Mouse (Mus musculus) heart, postnatal 0 days (tissue): ENCODE results near the gene Cald1. TPM values are rescaled to one million over a fixed set of nuclear protein-coding genes. Genes with fewer than 3 reads are reported as not detected.

Experiments
- ATAC-seq: fragments of 200-750 bp; cut with Nextera tagmentation; 2 replicates; pipeline ENCODE4 v1.8.0; 2017; ENCODE audit warnings: low read depth, moderate number of reproducible peaks, moderate library complexity; ENCODE audit not compliant: insufficient read depth
- DNase-seq: peaks from one replicate; pipeline ENCODE4 v3.0.0-alpha.2; 2016; ENCODE audit warnings: low spot score
- H3K27ac ChIP-seq: fragments of 300-500 bp; sonication (generic); 2 replicates; pipeline ENCODE4 v1.5.1; 2014; ENCODE audit warnings: low read depth, mild to moderate bottlenecking
- H3K27me3 ChIP-seq: fragments of 300-500 bp; sonication (generic); 2 replicates; pipeline ENCODE4 v1.6.1; 2014; ENCODE audit warnings: low read length, mixed read lengths; ENCODE audit not compliant: control insufficient read depth, insufficient read depth
- H3K36me3 ChIP-seq: fragments of 300-500 bp; sonication (generic); replicated peaks from 2 replicates; pipeline ENCODE4 v1.6.1; 2014; ENCODE audit warnings: low read length, mixed read lengths; ENCODE audit not compliant: control insufficient read depth, insufficient read depth
- H3K4me1 ChIP-seq: fragments of 300-500 bp; sonication (generic); 2 replicates; pipeline ENCODE4 v1.6.1; 2014; ENCODE audit warnings: antibody characterized with exemption; ENCODE audit not compliant: control insufficient read depth, insufficient read depth
- H3K4me2 ChIP-seq: fragments of 300-500 bp; sonication (generic); 2 replicates; pipeline ENCODE4 v1.6.1; 2014; ENCODE audit warnings: low read depth, mild to moderate bottlenecking, low read length, moderate library complexity
- H3K4me3 ChIP-seq: fragments of 300-500 bp; sonication (generic); 2 replicates; pipeline ENCODE4 v1.5.1; 2014; ENCODE audit warnings: low read depth, low read length
- H3K9ac ChIP-seq: fragments of 300-500 bp; sonication (generic); replicated peaks from 2 replicates; pipeline ENCODE4 v1.6.1; 2014; ENCODE audit warnings: low read depth, low read length, mixed read lengths
- H3K9me3 ChIP-seq: fragments of 300-500 bp; sonication (generic); replicated peaks from 2 replicates; pipeline ENCODE4 v1.6.1; 2016; ENCODE audit warnings: low read length; ENCODE audit not compliant: control insufficient read depth
- CTCF ChIP-seq: IDR thresholded peaks from 2 replicates; pipeline ENCODE4 v1.5.1; 2016; ENCODE audit warnings: antibody characterized with exemption, control low read depth, low read depth
- EP300 ChIP-seq: IDR thresholded peaks from 2 replicates; pipeline ENCODE4 v1.6.1; 2016; ENCODE audit warnings: antibody characterized with exemption, low read depth
- WGBS: fragments of 180-500 bp; shearing (Covaris S2); extraction: QIAGEN DNeasy Blood & Tissue Kit; methylation state at CpG from one replicate; pipeline ENCODE4 v1.1.7; 2014; 5-methylcytosine and 5-hydroxymethylcytosine counted together
- polyA plus RNA-seq: library from polyadenylated mRNA; unstranded; fragments of >200 nt; fragmentation: Nextera tagmentation; extraction: Ambion mirVana; gene quantifications from 2 replicates; pipeline ENCODE4 v1.2.1, GENCODE M21; 2015
- total RNA-seq: library from RNA; depleted of rRNA; stranded (reverse); fragments of >200 nt; gene quantifications from 2 replicates; pipeline ENCODE4 v1.2.3, GENCODE M21; 2014; ENCODE audit warnings: low replicate concordance

Cald1 gene
- total and polyA plus RNA-seq, 2 experiments from 2014 or later = 56.6 to 105 TPM

- Histone ChIP-seq H3K27ac (0 out of 2 replicates have a peak overlapping the region, but pooled peaks have one; percentile 4), H3K9ac (no peak overlapping the region), H3K4me2 (no peak overlapping the region), H3K4me1 (peaks cover 16% of the 10 kb centered on the region), H3K4me3 (no peak overlapping the region), H3K36me3 (no peaks in the 10 kb centered on the region), H3K27me3 (no peaks in the 10 kb centered on the region), H3K9me3 (no peaks in the 10 kb centered on the region)
- DNase-seq = no peak
- no peak for TF ChIP-seq CTCF
- no peak for TF ChIP-seq EP300
- WGBS = 29% methylated on average over 8 of the region's 8 CpGs
- ATAC-seq = no peak
These were observed 28.4 kb downstream of the Cald1 start for GRCm38 (mm10) chr6:34626586-34627245.

GRCm38 (mm10) chr6:34628131-34628530 lies 29.8 kb downstream of the Cald1 start:
- Histone ChIP-seq H3K4me3 (no peak overlapping the region), H3K27ac (no peak overlapping the region)

GRCm38 (mm10) chr6:34633776-34634175 lies 35.5 kb downstream of the Cald1 start:
- H3K27me3 ChIP-seq = no peaks in the 10 kb centered on the region
- H3K4me1 ChIP-seq = peaks cover 28% of the 10 kb centered on the region
- H3K9ac ChIP-seq = no peak overlapping the region
- no peak overlapping the region for H3K4me2 ChIP-seq
- H3K36me3 ChIP-seq = no peaks in the 10 kb centered on the region
- no peak for TF ChIP-seq CTCF
- no peak for TF ChIP-seq EP300
- DNase-seq = no peak
- 11% methylated on average over 3 of the region's 3 CpGs for WGBS
- no peaks in the 10 kb centered on the region for H3K9me3 ChIP-seq
- H3K27ac ChIP-seq = peak overlapping the region; percentile 30; the same call in 1 of the 2 replicates
- peak; percentile 44; the same call in 1 of the 2 replicates for ATAC-seq
- H3K4me3 ChIP-seq = no peak overlapping the region

More at GRCm38 (mm10) chr6:34628131-34628530, 29.8 kb downstream of the Cald1 start:
- 41% methylated on average over 1 of the region's 1 CpGs for WGBS
- Histone ChIP-seq H3K9me3 (no peaks in the 10 kb centered on the region), H3K36me3 (no peaks in the 10 kb centered on the region), H3K4me1 (peaks cover 9% of the 10 kb centered on the region; the same call in 1 of the 2 replicates), H3K4me2 (no peak overlapping the region), H3K27me3 (no peaks in the 10 kb centered on the region), H3K9ac (no peak overlapping the region)
- no peak for TF ChIP-seq CTCF
- no peak for TF ChIP-seq EP300
- DNase-seq (no peak), ATAC-seq (no peak)

- DNase-seq = no peak
- H3K4me1 ChIP-seq = peaks cover 36% of the 10 kb centered on the region
- 40% methylated on average over 10 of the region's 10 CpGs for WGBS
These were observed 39.5 kb downstream of the Cald1 start for GRCm38 (mm10) chr6:34637588-34638438.

GRCm38 (mm10) chr6:34638667-34639066 lies 40.4 kb downstream of the Cald1 start:
- DNase-seq (no peak), ATAC-seq (no peak)
- WGBS = 31% methylated on average over 2 of the region's 2 CpGs
- Histone ChIP-seq H3K4me3 (no peak overlapping the region), H3K9me3 (no peaks in the 10 kb centered on the region), H3K36me3 (no peaks in the 10 kb centered on the region), H3K4me1 (peaks cover 32% of the 10 kb centered on the region), H3K4me2 (no peak overlapping the region), H3K27ac (0 out of 2 replicates have a peak overlapping the region, but pooled peaks have one; percentile 13), H3K9ac (no peak overlapping the region), H3K27me3 (no peaks in the 10 kb centered on the region)
- no peak for TF ChIP-seq EP300
- TF ChIP-seq CTCF = no peak

More at GRCm38 (mm10) chr6:34637588-34638438, 39.5 kb downstream of the Cald1 start:
- Histone ChIP-seq H3K27me3 (no peaks in the 10 kb centered on the region), H3K27ac (peak overlapping the region; percentile 26), H3K4me2 (no peak overlapping the region), H3K9me3 (no peaks in the 10 kb centered on the region), H3K9ac (no peak overlapping the region), H3K36me3 (no peaks in the 10 kb centered on the region), H3K4me3 (no peak overlapping the region)
- ATAC-seq = no peak
- TF ChIP-seq EP300 (no peak), CTCF (no peak)
